Mouse (Mus musculus) heart, embryonic 11.5 days (tissue): ENCODE results near the gene Ocln. TPM values are rescaled to one million over a fixed set of nuclear protein-coding genes. Genes with fewer than 3 reads are reported as not detected.

Experiments
- ATAC-seq: fragments of 200-750 bp; cut with Nextera tagmentation; replicated peaks from 2 replicates; pipeline ENCODE4 v1.8.0; 2017; ENCODE audit warnings: moderate library complexity; ENCODE audit not compliant: insufficient number of reproducible peaks, low FRiP score, low TSS enrichment
- H3K27ac ChIP-seq: fragments of 300-500 bp; sonication (generic); 2 replicates; pipeline ENCODE4 v1.5.1; 2014; ENCODE audit warnings: mild to moderate bottlenecking, low read depth, low read length
- H3K27me3 ChIP-seq: fragments of 300-500 bp; sonication (generic); 2 replicates; pipeline ENCODE4 v1.6.1; 2014; ENCODE audit warnings: mild to moderate bottlenecking, low read length, mixed read lengths; ENCODE audit not compliant: control insufficient read depth, insufficient read depth
- H3K36me3 ChIP-seq: fragments of 300-500 bp; sonication (generic); 2 replicates; pipeline ENCODE4 v1.6.1; 2014; ENCODE audit warnings: mild to moderate bottlenecking, low read length, moderate library complexity, mixed read lengths; ENCODE audit not compliant: control insufficient read depth, insufficient read depth
- H3K4me1 ChIP-seq: fragments of 300-500 bp; sonication (generic); 2 replicates; pipeline ENCODE4 v1.6.1; 2014; ENCODE audit warnings: low read length; ENCODE audit not compliant: control insufficient read depth, insufficient read depth
- H3K4me2 ChIP-seq: fragments of 300-500 bp; sonication (generic); 2 replicates; pipeline ENCODE4 v1.6.1; 2014; ENCODE audit warnings: mild to moderate bottlenecking, moderate library complexity
- H3K4me3 ChIP-seq: fragments of 300-500 bp; sonication (generic); 2 replicates; pipeline ENCODE4 v1.5.1; 2014; ENCODE audit warnings: low read depth, low read length
- H3K9ac ChIP-seq: fragments of 300-500 bp; sonication (generic); 2 replicates; pipeline ENCODE4 v1.6.1; 2014; ENCODE audit warnings: mild to moderate bottlenecking, low read depth, low read length, moderate library complexity
- H3K9me3 ChIP-seq: fragments of 300-500 bp; sonication (generic); replicated peaks from 2 replicates; pipeline ENCODE4 v1.6.1; 2016; ENCODE audit warnings: low read length; ENCODE audit not compliant: control insufficient read depth
- WGBS: fragments of 180-500 bp; shearing (Covaris S2); extraction: QIAGEN DNeasy Blood & Tissue Kit; methylation state at CpG from one replicate; pipeline ENCODE4 v1.1.7; 2014; ENCODE audit not compliant: insufficient replicate concordance; 5-methylcytosine and 5-hydroxymethylcytosine counted together
- polyA plus RNA-seq: library from polyadenylated mRNA; unstranded; fragments of >200 nt; fragmentation: Nextera tagmentation; extraction: Ambion mirVana; gene quantifications from 2 replicates; pipeline ENCODE4 v1.2.1, GENCODE M21; 2014

Gene Ocln
- polyA plus RNA-seq, 1 experiment from 2014 or later: 1.7 TPM

DNA sequence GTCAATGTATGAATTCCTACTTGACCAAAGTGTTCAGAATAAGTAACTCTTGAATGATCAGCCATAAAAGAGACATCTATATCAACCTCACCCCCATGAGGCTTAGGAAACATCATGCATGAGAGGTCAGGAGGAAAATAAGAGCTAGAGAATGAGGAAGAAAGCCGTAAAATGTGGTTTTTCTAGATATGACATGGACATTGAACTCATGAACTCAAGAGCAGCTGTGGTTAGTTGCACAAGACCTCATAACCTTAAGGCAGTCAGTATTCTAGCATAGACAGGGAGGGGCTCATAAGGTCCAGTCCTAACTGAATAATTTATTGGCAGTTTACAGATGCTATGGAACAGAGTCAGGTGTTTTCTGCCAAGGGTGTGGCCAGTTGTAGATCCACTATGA is 103.0 kb downstream of the Ocln start:
- no peaks in the 10 kb centered on the region for H3K36me3 ChIP-seq
- no peak overlapping the region for H3K4me2 ChIP-seq
- no peaks in the 10 kb centered on the region for H3K9me3 ChIP-seq
- no peak overlapping the region for H3K27ac ChIP-seq
- H3K9ac ChIP-seq: no peak overlapping the region
- H3K4me1 ChIP-seq: no peaks in the 10 kb centered on the region
- 68% methylated on average over 1 of the region's 1 CpGs for WGBS
- H3K27me3 ChIP-seq: no peaks in the 10 kb centered on the region
- H3K4me3 ChIP-seq: no peak overlapping the region
- no peak for ATAC-seq

Other genes starting within 250 kb of the Ocln start
- gene Naip6, start 235.0 kb downstream of the Ocln start, polyA plus RNA-seq: 0.14 and 0.21 TPM in 2 replicates
- not detected in 2 replicates for gene Naip1, start 99.8 kb downstream of the Ocln start, polyA plus RNA-seq
- 51.4 and 54.9 TPM in 2 replicates for gene Gtf2h2, start 60.1 kb downstream of the Ocln start, polyA plus RNA-seq
- 2.8 and 3.6 TPM in 2 replicates for gene Marveld2, start 64.3 kb upstream of the Ocln start, polyA plus RNA-seq
- 244 and 250 TPM in 2 replicates for gene Ak6, start 98.3 kb upstream of the Ocln start, polyA plus RNA-seq
- 24.5 and 30.2 TPM in 2 replicates for gene Rad17, start 98.3 kb upstream of the Ocln start, polyA plus RNA-seq
- 7.4 and 15.8 TPM in 2 replicates for gene Taf9, start 98.9 kb upstream of the Ocln start, polyA plus RNA-seq
- 3.2 and 4.4 TPM in 2 replicates for gene Ccdc125, start 117.0 kb upstream of the Ocln start, polyA plus RNA-seq
- 75.1 and 80.1 TPM in 2 replicates for gene Cdk7, start 178.2 kb upstream of the Ocln start, polyA plus RNA-seq
- gene Mrps36, start 191.9 kb upstream of the Ocln start, polyA plus RNA-seq: 243 and 253 TPM in 2 replicates
- 27.0 and 31.2 TPM in 2 replicates for gene Cenph, start 223.2 kb upstream of the Ocln start, polyA plus RNA-seq
- gene Ccnb1, start 233.9 kb upstream of the Ocln start, polyA plus RNA-seq: 239 and 248 TPM in 2 replicates